Mouse (Mus musculus) olfactory bulb, adult 2 months (tissue): Measurements from ENCODE around the gene Coq10a. TPM values are rescaled to one million over a fixed set of nuclear protein-coding genes. Genes with fewer than 3 reads are reported as not detected.

Experiments used
- H3K27ac ChIP-seq: fragments of 200-500 bp; 2 replicates; pipeline ENCODE4 v1.5.1; 2012; ENCODE audit warnings: low read depth, low read length; ENCODE audit not compliant: insufficient read depth
- H3K4me1 ChIP-seq: fragments of 200-500 bp; 2 replicates; pipeline ENCODE4 v1.6.1; 2012; ENCODE audit warnings: low read length; ENCODE audit not compliant: control insufficient read depth, insufficient read depth
- H3K4me3 ChIP-seq: fragments of 200-500 bp; 2 replicates; pipeline ENCODE4 v1.5.1; 2012; ENCODE audit warnings: mild to moderate bottlenecking, low read depth, low read length, moderate library complexity; ENCODE audit not compliant: insufficient read depth
- CTCF ChIP-seq: fragments of 200-500 bp; IDR thresholded peaks from 2 replicates; pipeline ENCODE4 v1.5.1; 2012; ENCODE audit warnings: low read depth, mild to moderate bottlenecking, low read length, moderate library complexity; ENCODE audit not compliant: insufficient read depth
- POLR2A ChIP-seq: fragments of 200-500 bp; IDR thresholded peaks from 2 replicates; pipeline ENCODE4 v1.6.1; 2012; ENCODE audit warnings: mild to moderate bottlenecking, low read depth, low read length, moderate library complexity; ENCODE audit not compliant: insufficient read depth
- WGBS: fragments of 180-500 bp; shearing (Covaris S2); methylation state at CpG from one replicate; pipeline ENCODE4 v1.1.7; 2018; 5-methylcytosine and 5-hydroxymethylcytosine counted together
- polyA plus RNA-seq: library from polyadenylated mRNA; stranded (reverse); fragments of >200 nt; gene quantifications from 2 replicates; pipeline ENCODE4 v1.2.4, GENCODE M21; 2012; ENCODE audit warnings: low replicate concordance; ENCODE audit not compliant: missing spikeins, insufficient read depth, insufficient read length

Coq10a gene
- polyA plus RNA-seq, 1 experiment: not detected

DNA sequence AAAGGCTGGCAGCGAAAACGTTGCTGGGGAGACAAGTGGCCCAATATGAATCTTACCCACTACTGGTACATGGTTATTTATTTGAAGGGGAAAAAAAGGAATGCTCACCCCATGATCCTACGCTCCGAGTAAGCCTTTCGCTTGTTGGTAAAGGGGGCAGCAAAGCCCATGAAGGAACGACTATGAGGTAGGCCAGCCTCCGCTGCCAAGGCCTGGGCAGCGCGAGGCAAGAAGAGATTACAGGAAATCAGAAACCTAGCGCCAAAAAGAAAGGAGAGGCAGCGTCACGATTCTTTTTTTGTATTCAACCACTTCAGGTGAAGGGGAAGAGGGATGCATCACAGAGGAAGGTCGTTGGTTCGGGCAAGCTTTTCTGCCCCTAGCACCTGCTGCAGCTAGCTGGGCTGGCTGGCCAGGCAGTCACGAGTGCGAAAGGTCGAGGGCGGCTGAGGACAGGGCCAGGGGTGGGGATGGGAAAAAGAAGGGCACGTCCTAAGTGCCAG, 847 bp downstream of the Coq10a start:
- peak overlapping the region; percentile 60 for H3K4me3 ChIP-seq
- H3K4me1 ChIP-seq: peaks cover 5% of the 10 kb centered on the region; the same call in 1 of the 2 replicates
- 5% methylated on average over 19 of the region's 19 CpGs for WGBS
- H3K27ac ChIP-seq: peak overlapping the region; percentile 76
- no peak for TF ChIP-seq POLR2A
- TF ChIP-seq CTCF: no peak

DNA sequence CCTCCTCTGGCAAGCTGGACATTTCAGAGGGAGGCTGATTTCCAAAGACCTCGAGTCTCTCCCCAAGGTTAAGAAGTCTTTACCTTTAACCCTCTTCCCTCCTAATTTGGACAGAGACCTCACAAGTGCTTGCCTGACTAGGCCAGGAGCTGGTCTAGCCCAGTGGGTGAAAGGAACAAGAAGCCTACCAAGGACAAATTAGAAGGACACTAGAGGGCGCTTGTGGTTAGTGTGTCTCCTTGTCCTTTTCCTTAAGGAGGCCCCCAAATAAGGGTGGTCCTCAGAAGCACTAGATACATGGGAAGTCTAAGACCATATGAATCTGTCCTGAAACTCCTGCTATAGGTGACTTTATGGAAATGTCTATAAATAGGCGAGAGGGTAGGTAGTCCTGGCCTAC, 6.2 kb downstream of the Coq10a start:
- 52% methylated on average over 3 of the region's 3 CpGs for WGBS
- TF ChIP-seq CTCF: no peak
- no peak for TF ChIP-seq POLR2A
- no peak overlapping the region for H3K27ac ChIP-seq
- no peak overlapping the region for H3K4me3 ChIP-seq
- H3K4me1 ChIP-seq: no peaks in the 10 kb centered on the region

DNA sequence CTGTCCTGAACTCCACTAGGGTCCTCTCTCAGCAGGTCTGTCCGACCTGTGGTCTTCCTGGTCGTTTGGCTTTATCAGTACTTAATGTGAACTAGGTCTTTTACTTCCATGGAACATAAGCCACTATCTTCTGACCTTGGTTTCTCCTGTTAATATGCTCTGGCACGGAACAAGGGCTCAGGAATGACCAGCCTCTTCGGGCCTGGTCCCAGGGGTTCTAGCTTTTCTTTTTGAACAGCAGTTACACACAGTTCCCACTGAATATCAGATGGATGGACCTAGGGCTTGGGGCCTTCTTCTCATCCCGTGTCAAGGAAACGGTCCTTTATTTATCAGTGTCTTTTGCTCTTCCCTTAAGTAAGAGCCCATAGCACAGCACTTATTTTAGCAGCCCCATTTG, 7.0 kb downstream of the Coq10a start:
- no peak for TF ChIP-seq CTCF
- no peak overlapping the region for H3K4me3 ChIP-seq

DNA sequence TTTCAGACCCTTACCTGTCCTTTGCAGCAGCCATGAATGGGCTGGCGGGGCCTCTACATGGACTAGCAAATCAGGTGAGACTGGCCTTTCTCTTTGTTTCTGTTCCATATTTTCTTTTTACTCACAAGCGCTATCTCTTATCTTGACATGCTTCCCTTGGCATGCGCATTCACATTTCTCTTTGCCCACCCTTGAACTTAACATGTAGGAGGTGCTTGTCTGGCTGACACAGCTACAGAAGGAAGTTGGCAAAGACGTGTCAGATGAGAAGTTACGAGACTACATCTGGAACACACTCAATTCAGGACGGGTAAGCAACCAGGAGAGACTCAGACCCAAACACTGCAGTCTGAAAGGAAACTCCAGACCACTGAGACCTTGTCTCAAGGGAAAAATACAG, 9.6 kb downstream of the Coq10a start:
- H3K4me1 ChIP-seq: no peaks in the 10 kb centered on the region
- no peak overlapping the region for H3K4me3 ChIP-seq
- H3K27ac ChIP-seq: no peak overlapping the region
- WGBS: 89% methylated on average over 6 of the region's 6 CpGs
- TF ChIP-seq POLR2A: no peak
- no peak for TF ChIP-seq CTCF

More for the DNA sequence above, 7.0 kb downstream of the Coq10a start:
- Histone ChIP-seq H3K27ac (no peak overlapping the region), H3K4me1 (no peaks in the 10 kb centered on the region)
- WGBS: 86% methylated on average over 6 of the region's 6 CpGs

DNA sequence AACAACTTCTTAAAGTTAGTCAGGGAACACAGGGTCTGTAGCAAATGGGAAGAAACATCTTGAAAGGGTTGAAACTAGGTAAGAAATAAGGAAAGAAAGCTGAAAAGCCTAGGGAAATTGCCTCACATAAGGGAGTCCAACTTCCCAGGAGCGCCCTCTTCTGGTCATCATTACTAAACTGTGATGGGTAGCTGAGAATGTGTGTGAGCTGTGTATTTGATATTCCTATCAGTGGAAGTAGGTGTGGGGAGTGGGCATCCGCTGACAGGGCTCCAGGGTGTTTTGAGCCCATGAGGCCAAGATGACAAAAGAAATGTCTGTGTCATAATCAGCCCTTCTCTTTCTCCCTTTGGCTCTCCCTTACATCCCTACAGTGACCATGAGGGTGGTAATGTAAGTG, 10.0 kb downstream of the Coq10a start:
- TF ChIP-seq POLR2A (no peak), CTCF (no peak)
- H3K27ac ChIP-seq: no peak overlapping the region
- no peaks in the 10 kb centered on the region for H3K4me1 ChIP-seq
- WGBS: 41% methylated on average over 2 of the region's 2 CpGs
- no peak overlapping the region for H3K4me3 ChIP-seq

DNA sequence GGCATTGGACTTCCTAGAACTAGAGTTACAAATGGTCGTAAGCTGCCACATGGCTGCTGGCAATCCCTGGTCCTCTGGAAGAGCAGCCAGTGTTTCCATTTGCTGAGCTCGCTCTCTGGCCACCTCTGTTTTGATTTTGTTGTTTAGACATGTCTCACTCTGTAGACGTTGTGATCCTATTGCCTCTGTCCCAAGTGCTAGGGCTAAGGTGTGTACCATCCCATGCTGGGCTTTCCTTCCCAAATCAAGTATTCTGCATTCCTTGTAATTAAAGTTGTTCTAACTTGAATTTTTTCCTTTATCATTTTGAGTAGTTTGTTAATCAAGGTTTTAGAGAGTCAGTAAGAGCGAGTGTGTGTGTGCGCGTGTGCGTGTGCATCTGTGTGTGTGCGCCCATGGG, 21.3 kb downstream of the Coq10a start:
- WGBS: 82% methylated on average over 8 of the region's 8 CpGs
- no peak overlapping the region for H3K4me3 ChIP-seq
- H3K4me1 ChIP-seq: peaks cover 10% of the 10 kb centered on the region
- no peak overlapping the region for H3K27ac ChIP-seq
- no peak for TF ChIP-seq CTCF
- TF ChIP-seq POLR2A: no peak

DNA sequence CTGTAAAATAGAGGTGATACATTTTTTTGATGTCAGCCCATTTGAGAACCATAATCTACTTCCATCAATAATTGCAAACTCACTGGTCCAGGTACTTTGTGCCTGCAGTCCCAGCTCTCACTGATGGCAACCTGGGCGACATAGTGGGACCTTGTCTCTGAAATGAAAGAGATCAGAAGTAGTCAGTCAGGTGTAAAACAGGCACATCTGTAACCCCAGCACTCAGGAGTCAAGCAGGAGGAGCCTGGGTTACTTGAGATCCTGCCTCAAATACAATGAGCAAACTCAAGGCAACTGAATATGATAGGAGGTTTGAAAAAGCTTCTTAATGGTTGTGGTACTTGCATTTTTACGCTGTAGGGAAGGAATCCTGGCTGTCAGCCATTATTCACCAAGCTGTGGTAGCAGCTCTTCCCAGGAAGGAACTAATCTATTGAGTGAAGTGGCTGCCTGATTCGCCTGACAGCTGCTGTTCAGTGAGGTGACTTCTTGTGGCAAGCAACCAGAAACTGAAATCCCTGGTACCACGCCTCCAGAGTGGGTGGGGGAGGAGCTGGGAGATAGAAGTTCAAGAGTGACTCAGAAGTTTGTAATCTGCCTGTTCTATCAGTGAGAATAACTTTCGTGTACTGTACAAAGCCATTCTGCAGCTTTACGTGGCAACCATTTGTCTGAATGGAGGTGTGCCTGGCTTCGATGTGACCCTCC, 24.1 kb downstream of the Coq10a start:
- Histone ChIP-seq H3K27ac (peak overlapping the region; percentile 61), H3K4me3 (no peak overlapping the region), H3K4me1 (peaks cover 10% of the 10 kb centered on the region)
- no peak for TF ChIP-seq POLR2A
- no peak for TF ChIP-seq CTCF
- WGBS: 15% methylated on average over 7 of the region's 7 CpGs

DNA sequence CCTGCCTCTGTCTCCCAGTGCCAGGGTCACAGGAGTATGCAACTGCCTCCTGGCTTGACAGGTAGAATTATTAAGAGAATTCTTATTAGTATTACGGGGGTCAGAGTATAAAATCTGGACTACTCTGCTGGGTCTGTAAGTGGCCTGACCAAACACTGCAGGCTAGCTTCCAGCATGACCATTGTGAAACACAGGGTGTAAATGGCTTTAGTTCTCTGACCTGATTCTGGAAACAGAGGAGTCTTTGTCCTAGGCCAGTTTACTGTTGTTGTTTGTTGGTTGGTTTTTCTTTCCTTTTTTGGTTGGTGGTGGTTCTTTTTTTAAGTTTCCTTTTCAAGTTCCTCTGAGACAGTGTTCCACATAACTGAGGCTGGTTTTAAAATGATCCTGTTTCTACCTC, 25.4 kb downstream of the Coq10a start:
- Histone ChIP-seq H3K4me3 (no peak overlapping the region), H3K27ac (peak overlapping the region; percentile 75), H3K4me1 (peaks cover 9% of the 10 kb centered on the region)
- WGBS: 47% methylated on average over 1 of the region's 1 CpGs
- TF ChIP-seq CTCF (no peak), POLR2A (no peak)

DNA sequence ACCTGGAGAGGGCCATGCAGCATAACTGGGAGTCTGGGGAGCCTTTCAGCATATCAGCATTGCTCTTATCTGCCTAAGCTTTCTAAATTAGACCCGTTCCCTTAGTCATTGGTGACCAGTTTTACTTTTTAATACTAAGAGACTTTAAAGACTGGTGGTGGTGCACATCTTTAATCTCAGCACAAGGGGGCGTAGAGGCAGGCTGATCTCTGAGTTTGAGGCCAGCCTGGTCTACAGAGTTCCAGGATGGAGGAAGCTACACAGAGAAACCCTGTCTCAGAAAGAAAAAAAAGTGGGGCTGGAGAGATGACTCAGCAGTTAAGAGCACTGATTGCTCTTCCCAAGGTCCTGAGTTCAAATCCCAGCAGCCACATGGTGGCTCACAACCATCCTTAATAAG, 28.5 kb downstream of the Coq10a start:
- TF ChIP-seq CTCF (no peak), POLR2A (no peak)
- Histone ChIP-seq H3K4me1 (peaks cover 9% of the 10 kb centered on the region), H3K4me3 (no peak overlapping the region), H3K27ac (no peak overlapping the region)
- 73% methylated on average over 2 of the region's 2 CpGs for WGBS
